Mouse (Mus musculus): ENCODE measurements around the gene Defb48. TPM values are rescaled to one million over a fixed set of nuclear protein-coding genes. Genes with fewer than 3 reads are reported as not detected.
A peak's percentile ranks its signal among the peaks of the same experiment; 100 is the strongest.

The Defb48 gene
- polyA plus RNA-seq, 1 experiment: not detected

GRCm38 (mm10) chr14:62946794-62947193, 37.5 kb downstream of the Defb48 start:
- WGBS: 91% methylated on average over 3 of the region's 3 CpGs
- Histone ChIP-seq H3K4me1 (ENCODE audit: control insufficient read depth, insufficient read depth, low read length) (no peaks in the 10 kb centered on the region; the same call in none of the 2 replicates), H3K4me3 (replicated peaks; ENCODE audit: control insufficient read depth, low read depth, low read length) (no peak overlapping the region), H3K27ac (ENCODE audit: control insufficient read depth, insufficient read depth, low read depth, low read length, poor library complexity) (no peak overlapping the region)
- TF ChIP-seq CTCF (IDR thresholded peaks at IDR 0.05; ENCODE audit: control insufficient read depth, insufficient read depth, low read length): no peak
- no peak for TF ChIP-seq POLR2A (IDR thresholded peaks at IDR 0.05; ENCODE audit: borderline replicate concordance, control insufficient read depth, low read depth, low read length)

GRCm38 (mm10) chr14:62940383-62941074, 43.8 kb downstream of the Defb48 start:
- no peak for TF ChIP-seq POLR2A (IDR thresholded peaks at IDR 0.05; ENCODE audit: borderline replicate concordance, control insufficient read depth, low read depth, low read length)
- no peak for TF ChIP-seq CTCF (IDR thresholded peaks at IDR 0.05; ENCODE audit: control insufficient read depth, insufficient read depth, low read length)
- Histone ChIP-seq H3K4me1 (ENCODE audit: control insufficient read depth, insufficient read depth, low read length) (no peaks in the 10 kb centered on the region; the same call in 1 of the 2 replicates), H3K27ac (ENCODE audit: control insufficient read depth, insufficient read depth, low read depth, low read length, poor library complexity) (no peak overlapping the region), H3K4me3 (replicated peaks; ENCODE audit: control insufficient read depth, low read depth, low read length) (no peak overlapping the region)
- 3% methylated on average over 14 of the region's 14 CpGs for WGBS

- H3K27ac ChIP-seq (ENCODE audit: control insufficient read depth, insufficient read depth, low read depth, low read length, poor library complexity): no peak overlapping the region
- no peak for TF ChIP-seq POLR2A (IDR thresholded peaks at IDR 0.05; ENCODE audit: borderline replicate concordance, control insufficient read depth, low read depth, low read length)
- peak; percentile 46 for TF ChIP-seq CTCF (IDR thresholded peaks at IDR 0.05; ENCODE audit: control insufficient read depth, insufficient read depth, low read length)
- WGBS: 84% methylated on average over 3 of the region's 3 CpGs
- H3K4me3 ChIP-seq (replicated peaks; ENCODE audit: control insufficient read depth, low read depth, low read length): no peak overlapping the region
- H3K4me1 ChIP-seq (ENCODE audit: control insufficient read depth, insufficient read depth, low read length): no peaks in the 10 kb centered on the region; the same call in 1 of the 2 replicates
Observed at GRCm38 (mm10) chr14:62939435-62939834, 44.9 kb downstream of the Defb48 start.

- H3K4me3 ChIP-seq (replicated peaks; ENCODE audit: control insufficient read depth, low read depth, low read length): no peak overlapping the region
- no peak overlapping the region for H3K27ac ChIP-seq (ENCODE audit: control insufficient read depth, insufficient read depth, low read depth, low read length, poor library complexity)
- TF ChIP-seq CTCF (IDR thresholded peaks at IDR 0.05; ENCODE audit: control insufficient read depth, insufficient read depth, low read length) (no peak), POLR2A (IDR thresholded peaks at IDR 0.05; ENCODE audit: borderline replicate concordance, control insufficient read depth, low read depth, low read length) (no peak)
- WGBS: 81% methylated on average over 5 of the region's 5 CpGs
- no peaks in the 10 kb centered on the region; the same call in 1 of the 2 replicates for H3K4me1 ChIP-seq (ENCODE audit: control insufficient read depth, insufficient read depth, low read length)
Observed at GRCm38 (mm10) chr14:62937675-62938074, 46.6 kb downstream of the Defb48 start.

GRCm38 (mm10) chr14:62936631-62937380, 47.5 kb downstream of the Defb48 start:
- WGBS: 71% methylated on average over 6 of the region's 6 CpGs
- Histone ChIP-seq H3K4me3 (replicated peaks; ENCODE audit: control insufficient read depth, low read depth, low read length) (no peak overlapping the region), H3K4me1 (ENCODE audit: control insufficient read depth, insufficient read depth, low read length) (no peaks in the 10 kb centered on the region; the same call in 1 of the 2 replicates), H3K27ac (ENCODE audit: control insufficient read depth, insufficient read depth, low read depth, low read length, poor library complexity) (no peak overlapping the region)
- TF ChIP-seq POLR2A (IDR thresholded peaks at IDR 0.05; ENCODE audit: borderline replicate concordance, control insufficient read depth, low read depth, low read length): no peak

GRCm38 (mm10) chr14:62935361-62935760, 48.9 kb downstream of the Defb48 start:
- TF ChIP-seq POLR2A (IDR thresholded peaks at IDR 0.05; ENCODE audit: borderline replicate concordance, control insufficient read depth, low read depth, low read length): no peak
- TF ChIP-seq CTCF (IDR thresholded peaks at IDR 0.05; ENCODE audit: control insufficient read depth, insufficient read depth, low read length): no peak

GRCm38 (mm10) chr14:62928101-62928541, 56.2 kb downstream of the Defb48 start:
- Histone ChIP-seq H3K4me3 (replicated peaks; ENCODE audit: control insufficient read depth, low read depth, low read length) (no peak overlapping the region), H3K27ac (ENCODE audit: control insufficient read depth, insufficient read depth, low read depth, low read length, poor library complexity) (no peak overlapping the region), H3K4me1 (ENCODE audit: control insufficient read depth, insufficient read depth, low read length) (no peaks in the 10 kb centered on the region)
- 35% methylated on average over 5 of the region's 5 CpGs for WGBS
- no peak for TF ChIP-seq POLR2A (IDR thresholded peaks at IDR 0.05; ENCODE audit: borderline replicate concordance, control insufficient read depth, low read depth, low read length)
- no peak for TF ChIP-seq CTCF (IDR thresholded peaks at IDR 0.05; ENCODE audit: control insufficient read depth, insufficient read depth, low read length)

More at GRCm38 (mm10) chr14:62935361-62935760, 48.9 kb downstream of the Defb48 start:
- 86% methylated on average over 9 of the region's 9 CpGs for WGBS
- H3K4me1 ChIP-seq (ENCODE audit: control insufficient read depth, insufficient read depth, low read length): no peaks in the 10 kb centered on the region
- no peak overlapping the region for H3K4me3 ChIP-seq (replicated peaks; ENCODE audit: control insufficient read depth, low read depth, low read length)
- H3K27ac ChIP-seq (ENCODE audit: control insufficient read depth, insufficient read depth, low read depth, low read length, poor library complexity): no peak overlapping the region

Other genes starting within 250 kb of the Defb48 start
- 5.6 and 9.9 TPM in 2 replicates for gene Ints6, start 223.3 kb downstream of the Defb48 start, polyA plus RNA-seq (2011; ENCODE audit: insufficient read depth, insufficient read length, low replicate concordance, missing spikeins)
- 5.7 and 15.0 TPM in 2 replicates for gene Wdfy2, start 146.8 kb downstream of the Defb48 start, polyA plus RNA-seq (2011; ENCODE audit: insufficient read depth, insufficient read length, low replicate concordance, missing spikeins)
- gene Defb47, start 13.6 kb upstream of the Defb48 start, polyA plus RNA-seq (2011; ENCODE audit: insufficient read depth, insufficient read length, low replicate concordance, missing spikeins): not detected in 2 replicates
- gene Defb43, start 27.3 kb upstream of the Defb48 start, polyA plus RNA-seq (2011; ENCODE audit: insufficient read depth, insufficient read length, low replicate concordance, missing spikeins): not detected in 2 replicates
- not detected in 2 replicates for gene Defb42, start 62.5 kb upstream of the Defb48 start, polyA plus RNA-seq (2011; ENCODE audit: insufficient read depth, insufficient read length, low replicate concordance, missing spikeins)
- not detected in 2 replicates for gene Defb30, start 65.5 kb upstream of the Defb48 start, polyA plus RNA-seq (2011; ENCODE audit: insufficient read depth, insufficient read length, low replicate concordance, missing spikeins)